Mouse (Mus musculus) left cerebral cortex, adult 8-10 months (tissue): Measurements from ENCODE around the gene Olfr250. TPM values are rescaled to one million over a fixed set of nuclear protein-coding genes. Genes with fewer than 3 reads are reported as not detected.
"Not testable (repeated sequence)": the region's sequence is repeated elsewhere in the genome, so short reads cannot be mapped to it uniquely, and the experiment has no call there.

Experiments
- DNase-seq, 2 experiments: peaks; one replicate each; pipeline ENCODE4 v3.0.0; 2022; ENCODE audit warnings: low spot score in 2 of 2
- total RNA-seq, 4 experiments: library from RNA; stranded (reverse); gene quantifications; 2 replicates each; pipeline ENCODE4 v1.2.4; 2022

Olfr250 gene
- not detected for total RNA-seq

- DNase-seq, result no peak
Observed at GRCm38 (mm10) chr9:38366596-38366995, at the start of gene Olfr250. Gene Olfr250, plus strand, starts transcription at chr9:38366896.

- no peak for DNase-seq
Observed at GRCm38 (mm10) chr9:38328760-38329159, 37.9 kb upstream of the Olfr250 start, which contains the start of gene Olfr25. Gene Olfr25, plus strand, starts transcription at chr9:38329060.

- DNase-seq, result no peak
Observed at GRCm38 (mm10) chr9:38348111-38348510, 18.6 kb upstream of the Olfr250 start, which contains the start of gene Olfr898. Gene Olfr898, plus strand, starts transcription at chr9:38348411.

- no peak for DNase-seq
Observed at GRCm38 (mm10) chr9:38376786-38377185, 10.1 kb downstream of the Olfr250 start, which contains the start of gene Olfr251. Gene Olfr251, plus strand, starts transcription at chr9:38377086.

GRCm38 (mm10) chr9:38401398-38401797 lies 34.7 kb downstream of the Olfr250 start, which contains the start of gene Olfr147:
Gene Olfr147, plus strand, starts transcription at chr9:38401698.
- DNase-seq, result no peak

- not testable (repeated sequence) for DNase-seq
Observed at GRCm38 (mm10) chr9:38407502-38407901, 40.8 kb downstream of the Olfr250 start.

GRCm38 (mm10) chr9:38413502-38413901 lies 46.8 kb downstream of the Olfr250 start:
- DNase-seq, result not testable (repeated sequence)

Other genes starting within 250 kb of the Olfr250 start
- gene Olfr890, start 224.4 kb upstream of the Olfr250 start, total RNA-seq, result not detected
- gene Olfr891, start 186.1 kb upstream of the Olfr250 start, total RNA-seq, result not detected
- not detected for gene Olfr893, start 158.5 kb upstream of the Olfr250 start, total RNA-seq
- not detected for gene Olfr894, start 148.8 kb upstream of the Olfr250 start, total RNA-seq
- gene Olfr143, start 114.1 kb upstream of the Olfr250 start, total RNA-seq, result not detected
- not detected for gene Olfr895, start 99.0 kb upstream of the Olfr250 start, total RNA-seq
- gene Olfr896-ps1, start 75.8 kb upstream of the Olfr250 start, total RNA-seq, result not detected
- not detected for gene Olfr25, start 37.8 kb upstream of the Olfr250 start, total RNA-seq
- gene Olfr898, start 18.5 kb upstream of the Olfr250 start, total RNA-seq, result not detected
- not detected for gene Olfr251, start 10.2 kb downstream of the Olfr250 start, total RNA-seq
- gene Olfr147, start 34.8 kb downstream of the Olfr250 start, total RNA-seq, result not detected
- gene Olfr901, start 62.6 kb downstream of the Olfr250 start, total RNA-seq, result not detected
- not detected for gene Olfr902, start 80.8 kb downstream of the Olfr250 start, total RNA-seq
- not detected for gene Olfr904, start 96.2 kb downstream of the Olfr250 start, total RNA-seq
- not detected for gene Olfr905, start 104.2 kb downstream of the Olfr250 start, total RNA-seq
- not detected for gene Olfr906, start 120.2 kb downstream of the Olfr250 start, total RNA-seq
- gene Olfr907, start 128.9 kb downstream of the Olfr250 start, total RNA-seq, result not detected
- gene Olfr911-ps1, start 154.7 kb downstream of the Olfr250 start, total RNA-seq, result not detected
- gene Olfr910, start 171.0 kb downstream of the Olfr250 start, total RNA-seq, result not detected
- not detected for gene Olfr912, start 213.3 kb downstream of the Olfr250 start, total RNA-seq
- gene Olfr913, start 225.9 kb downstream of the Olfr250 start, total RNA-seq, result not detected
- gene Olfr914, start 238.2 kb downstream of the Olfr250 start, total RNA-seq, result not detected